Mouse (Mus musculus): ENCODE data around the gene Slc25a29.
"Not testable (repeated sequence)": the region's sequence is repeated elsewhere in the genome, so short reads cannot be mapped to it uniquely, and the experiment has no call there.

DNA sequence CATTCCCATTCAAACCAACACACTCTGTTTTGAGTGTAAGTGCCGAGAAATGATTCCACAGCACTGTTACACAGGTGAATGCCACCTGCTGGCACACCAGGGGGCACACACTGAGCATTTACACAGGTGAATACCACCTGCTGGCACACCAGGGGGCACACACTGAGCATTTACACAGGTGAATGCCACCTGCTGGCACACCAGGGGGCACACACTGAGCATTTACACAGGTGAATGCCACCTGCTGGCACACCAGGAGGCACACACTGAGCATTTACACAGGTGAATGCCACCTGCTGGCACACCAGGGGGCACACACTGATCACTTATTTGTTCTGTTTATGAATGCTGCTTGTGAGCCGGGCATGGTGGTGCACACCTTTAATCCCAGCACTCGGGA, 12.3 kb upstream of the Slc25a29 start:
- TF ChIP-seq CTCF (IDR thresholded peaks at IDR 0.05; ENCODE audit: borderline replicate concordance, extremely low read depth, insufficient read depth, insufficient read length); POLR2A (IDR thresholded peaks at IDR 0.05; ENCODE audit: borderline replicate concordance, extremely low read depth, insufficient read depth, insufficient read length, poor library complexity, severe bottlenecking): not testable (repeated sequence)

All from brain, embryonic 14.5 days (tissue).